Mouse (Mus musculus): ENCODE measurements around the gene Btbd10.
A peak's percentile ranks its signal among the peaks of the same experiment; 100 is the strongest.

Btbd10 gene

DNA sequence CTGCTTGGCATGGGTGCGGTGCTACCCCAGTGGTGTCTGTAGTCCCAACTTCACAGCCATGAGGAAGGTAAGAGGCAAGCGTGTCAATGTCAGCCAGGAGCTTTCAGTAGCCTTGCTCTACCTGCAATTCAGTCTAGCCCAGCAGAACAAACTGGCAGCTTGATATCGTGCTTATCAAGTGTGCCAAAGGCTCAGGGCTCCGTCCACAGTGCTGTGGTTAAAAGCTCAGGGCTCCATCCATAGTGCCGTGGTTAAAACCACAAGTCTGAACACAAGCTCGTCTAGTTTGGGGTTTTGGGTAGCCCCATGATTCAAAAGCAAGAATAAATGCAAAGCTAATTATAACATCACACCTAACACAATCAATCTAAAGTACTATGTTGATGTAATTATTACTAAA lies 74.6 kb downstream of the Btbd10 start:
- DNase-seq = no peak

- no peak for DNase-seq
These were observed 77.0 kb downstream of the Btbd10 start for GRCm38 (mm10) chr7:113292193-113292592.

DNA sequence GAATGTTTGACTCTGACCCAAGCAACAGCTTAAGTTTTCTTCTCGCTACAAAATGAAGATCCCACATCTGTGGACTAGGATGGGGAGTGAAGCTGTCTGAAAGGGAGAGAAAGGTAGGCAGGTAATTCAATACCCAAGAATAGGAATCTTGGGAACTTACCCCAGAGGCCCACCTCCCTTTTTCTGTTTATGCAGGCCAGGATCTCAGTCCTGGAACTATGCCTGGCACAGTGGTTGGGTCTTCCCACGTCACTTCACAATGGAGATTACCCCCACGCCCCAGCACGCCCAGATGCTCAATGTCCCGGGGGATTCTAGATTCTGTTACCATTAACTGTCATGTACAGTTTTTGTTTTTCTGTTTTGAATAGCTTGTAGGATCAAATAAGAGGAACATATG lies 77.5 kb downstream of the Btbd10 start:
- DNase-seq = no peak

- no peak for DNase-seq
These were observed 80.0 kb downstream of the Btbd10 start for GRCm38 (mm10) chr7:113289211-113289610.

DNA sequence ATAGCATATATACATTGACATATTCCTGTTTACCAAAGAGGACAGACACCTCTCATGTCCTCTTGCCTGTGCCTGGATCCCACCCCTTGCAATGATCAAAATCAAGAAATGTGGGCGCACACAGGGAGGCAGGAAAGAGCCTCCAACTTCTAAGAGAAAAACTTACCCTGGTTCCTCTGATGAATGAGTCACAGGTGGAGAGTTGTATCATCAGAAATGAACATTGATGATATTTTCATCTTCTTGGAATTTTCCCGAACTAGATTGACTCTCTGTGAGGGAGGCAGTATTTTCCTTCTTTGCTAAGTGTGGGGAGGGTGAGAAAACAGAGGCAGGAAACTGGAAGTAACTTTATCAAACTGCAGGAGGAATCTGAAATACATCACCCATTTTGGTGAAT lies 83.8 kb downstream of the Btbd10 start:
- DNase-seq = no peak

DNA sequence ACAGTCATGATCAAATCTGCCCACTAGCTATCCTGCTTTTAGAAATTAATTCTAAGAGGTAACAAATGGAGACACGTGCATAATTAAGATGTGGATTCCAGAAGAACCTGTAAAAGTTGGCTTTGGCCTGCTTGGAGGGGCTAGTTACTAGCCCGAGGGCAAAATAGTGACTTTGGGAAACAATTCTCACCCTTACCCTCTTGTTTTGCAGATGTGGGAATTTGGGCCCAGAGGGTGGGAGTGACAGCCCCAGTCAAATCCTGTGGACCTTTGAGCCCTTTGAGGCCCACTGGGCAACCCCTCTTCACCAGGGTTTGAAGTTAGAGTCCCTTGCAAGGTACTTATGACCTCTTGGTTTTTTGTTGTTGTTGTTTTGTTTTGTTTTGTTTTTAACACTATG lies 89.9 kb downstream of the Btbd10 start:
- no peak for DNase-seq

DNA sequence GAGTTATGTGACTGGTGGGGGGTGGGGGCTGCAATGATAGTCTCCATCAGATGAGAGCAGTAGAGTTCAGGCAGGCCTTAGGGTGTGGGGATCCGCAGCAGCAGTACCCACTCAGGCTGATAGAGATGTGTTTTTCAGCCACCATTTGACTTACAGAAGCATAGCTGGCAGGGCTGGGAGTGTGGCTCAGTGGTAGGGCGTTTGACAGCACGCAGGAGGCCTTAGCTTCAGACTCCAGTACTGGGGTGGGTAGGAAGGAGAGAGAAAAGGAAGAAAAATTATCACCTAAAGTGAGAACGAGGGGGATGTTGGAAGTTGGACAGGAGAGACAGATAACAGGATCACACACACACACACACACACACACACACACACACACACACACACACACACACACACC lies 90.7 kb downstream of the Btbd10 start:
- no peak for DNase-seq

- no peak for DNase-seq
These were observed 91.9 kb downstream of the Btbd10 start for GRCm38 (mm10) chr7:113277245-113277644.

DNA sequence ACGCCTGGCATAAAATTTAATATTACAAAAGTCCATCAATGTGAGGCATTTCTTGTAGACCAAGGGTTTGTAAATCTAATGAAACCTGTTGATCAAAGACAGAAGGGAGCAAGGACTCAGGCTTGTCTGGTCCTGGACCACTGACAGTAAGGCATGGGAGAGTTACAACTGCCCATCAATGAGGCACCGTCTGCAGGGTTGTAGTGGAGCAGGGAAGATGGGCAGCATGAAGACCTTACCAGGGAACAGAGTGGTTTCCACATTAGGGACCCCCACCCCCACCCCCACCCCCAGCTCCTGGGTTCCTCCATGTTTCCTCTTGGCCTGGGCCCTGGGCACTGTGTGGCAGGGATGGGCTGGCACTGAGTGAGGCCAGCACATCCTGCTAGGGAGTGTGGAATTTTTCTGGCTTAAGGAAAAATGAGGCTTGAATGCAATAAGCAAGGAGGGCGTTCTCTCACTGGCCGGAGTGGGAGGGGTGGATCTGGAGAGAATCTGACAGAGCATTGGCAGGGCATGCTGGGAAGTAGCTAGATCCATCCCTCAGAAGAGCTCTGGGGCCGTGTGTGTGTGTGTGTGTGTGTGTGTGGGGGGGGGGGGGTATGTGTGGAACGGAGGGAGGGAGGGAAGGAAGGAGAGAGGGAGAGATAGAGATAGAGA lies 96.7 kb downstream of the Btbd10 start:
- DNase-seq = no peak

DNA sequence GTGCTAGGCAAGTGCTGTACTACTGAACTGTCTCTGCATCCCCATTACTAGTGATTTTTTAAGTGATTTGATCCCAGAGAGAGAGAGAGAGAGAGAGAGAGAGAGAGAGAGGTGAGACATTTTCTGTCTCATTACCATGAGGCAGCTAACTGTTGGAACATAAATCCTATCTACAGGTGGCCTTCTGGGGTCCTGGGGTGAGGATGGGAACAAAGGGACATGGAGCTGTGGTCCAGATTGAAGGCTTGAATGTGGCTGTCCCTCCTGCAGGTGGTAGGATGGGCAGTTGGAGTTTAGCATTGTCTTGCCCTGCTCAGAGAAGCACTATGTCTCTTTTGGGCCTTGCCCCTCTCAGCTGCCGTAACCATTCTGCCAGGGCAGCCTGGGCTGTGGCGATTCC lies 98.2 kb downstream of the Btbd10 start:
- peak in 1 of 2 experiments; percentile 50 for DNase-seq

DNA sequence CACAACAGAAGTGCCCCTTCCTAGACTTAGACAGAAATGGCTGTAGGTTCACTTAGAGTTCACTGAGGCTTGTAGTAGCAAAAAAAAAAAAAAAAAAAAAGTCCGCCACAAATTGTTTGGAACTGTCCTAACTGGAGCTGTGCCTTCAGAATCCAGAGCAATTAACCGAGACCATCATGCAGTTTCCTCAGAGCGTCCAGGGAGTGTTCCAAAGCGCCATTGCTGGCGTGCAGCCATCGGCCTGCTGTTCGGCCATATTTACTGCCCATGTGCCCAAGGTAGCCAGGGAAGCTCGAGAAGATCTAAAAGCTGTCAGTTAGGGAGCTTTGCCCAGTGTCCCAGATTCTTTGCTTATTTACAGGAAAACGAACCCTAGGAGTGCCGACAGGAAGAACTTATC lies 98.6 kb downstream of the Btbd10 start:
- DNase-seq = peak; percentile 94 to 97

GRCm38 (mm10) chr7:113269921-113270320 lies 99.3 kb downstream of the Btbd10 start:
- peak; percentile 63 to 70 for DNase-seq

DNA sequence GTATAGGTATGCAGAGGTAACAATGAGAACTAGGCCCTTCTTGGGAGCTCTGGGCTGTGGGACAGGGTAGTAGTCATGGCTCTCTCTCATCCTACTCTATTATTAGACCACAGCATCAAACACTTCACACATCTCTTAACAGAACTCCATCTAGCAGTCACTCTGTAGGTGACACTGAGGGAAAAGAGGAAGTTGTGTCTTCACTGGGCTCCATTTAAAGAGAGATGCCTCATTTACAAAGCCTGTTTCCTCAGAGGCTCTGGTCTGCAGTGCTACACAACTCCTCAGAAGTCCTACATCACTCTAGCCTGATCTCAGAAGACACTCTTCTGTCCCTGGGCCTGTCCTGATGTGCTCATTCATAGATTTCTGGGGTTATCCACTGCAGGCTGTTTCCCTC lies 100.1 kb downstream of the Btbd10 start:
- no peak for DNase-seq

- peak; percentile 77 to 81 for DNase-seq
These were observed 100.9 kb downstream of the Btbd10 start for GRCm38 (mm10) chr7:113268287-113268686.
